Mouse (Mus musculus) forebrain, postnatal 0 days (tissue): ENCODE results near the gene Chrna1. TPM values are rescaled to one million over a fixed set of nuclear protein-coding genes. Genes with fewer than 3 reads are reported as not detected.

ENCODE experiments used
- ATAC-seq: fragments of 200-750 bp; cut with Nextera tagmentation; 2 replicates; pipeline ENCODE4 v1.8.0; 2017; ENCODE audit warnings: mild to moderate bottlenecking, moderate library complexity
- DNase-seq: peaks from one replicate; pipeline ENCODE4 v3.0.0-alpha.2; 2015
- H3K27ac ChIP-seq: fragments of 300-500 bp; sonication (generic); 2 replicates; pipeline ENCODE4 v1.5.1; 2014; ENCODE audit warnings: low read depth, mild to moderate bottlenecking, antibody characterized with exemption, low read length, moderate library complexity, mixed read lengths
- H3K27me3 ChIP-seq: fragments of 300-500 bp; sonication (generic); 2 replicates; pipeline ENCODE4 v1.6.1; 2014; ENCODE audit warnings: mild to moderate bottlenecking, low read length, mixed read lengths; ENCODE audit not compliant: insufficient read depth
- H3K36me3 ChIP-seq: fragments of 300-500 bp; sonication (generic); 2 replicates; pipeline ENCODE4 v1.6.1; 2014; ENCODE audit warnings: mild to moderate bottlenecking, moderate library complexity; ENCODE audit not compliant: insufficient read depth
- H3K4me1 ChIP-seq: fragments of 300-500 bp; sonication (generic); 2 replicates; pipeline ENCODE4 v1.6.1; 2014; ENCODE audit warnings: antibody characterized with exemption; ENCODE audit not compliant: insufficient read depth
- H3K4me2 ChIP-seq: fragments of 300-500 bp; sonication (generic); 2 replicates; pipeline ENCODE4 v1.6.1; 2014; ENCODE audit warnings: low read depth, mild to moderate bottlenecking, moderate library complexity
- H3K4me3 ChIP-seq: fragments of 300-500 bp; sonication (generic); 2 replicates; pipeline ENCODE4 v1.5.1; 2014; ENCODE audit warnings: low read depth, low read length, mixed read lengths
- H3K9ac ChIP-seq: fragments of 300-500 bp; sonication (generic); 2 replicates; pipeline ENCODE4 v1.6.1; 2014; ENCODE audit warnings: mild to moderate bottlenecking
- H3K9me3 ChIP-seq: fragments of 300-500 bp; sonication (generic); 2 replicates; pipeline ENCODE4 v1.6.1; 2016; ENCODE audit warnings: low read length
- CTCF ChIP-seq: sonication (generic); IDR thresholded peaks from 2 replicates; pipeline ENCODE4 v1.5.1; 2016; ENCODE audit warnings: antibody characterized with exemption, control low read depth, low read depth
- WGBS: fragments of 180-500 bp; shearing (Covaris S2); extraction: QIAGEN DNeasy Blood & Tissue Kit; methylation state at CpG from one replicate; pipeline ENCODE4 v1.1.7; 2014; 5-methylcytosine and 5-hydroxymethylcytosine counted together
- polyA plus RNA-seq: library from polyadenylated mRNA; unstranded; fragments of >200 nt; fragmentation: Nextera tagmentation; extraction: Ambion mirVana; gene quantifications from 2 replicates; pipeline ENCODE4 v1.2.1, GENCODE M21; 2015
- total RNA-seq: library from RNA; depleted of rRNA; stranded (reverse); fragments of >200 nt; gene quantifications from 2 replicates; pipeline ENCODE4 v1.2.3, GENCODE M21; 2014

The Chrna1 gene
- total and polyA plus RNA-seq, 2 experiments from 2014 or later, result 0.05 to 0.17 TPM

DNA sequence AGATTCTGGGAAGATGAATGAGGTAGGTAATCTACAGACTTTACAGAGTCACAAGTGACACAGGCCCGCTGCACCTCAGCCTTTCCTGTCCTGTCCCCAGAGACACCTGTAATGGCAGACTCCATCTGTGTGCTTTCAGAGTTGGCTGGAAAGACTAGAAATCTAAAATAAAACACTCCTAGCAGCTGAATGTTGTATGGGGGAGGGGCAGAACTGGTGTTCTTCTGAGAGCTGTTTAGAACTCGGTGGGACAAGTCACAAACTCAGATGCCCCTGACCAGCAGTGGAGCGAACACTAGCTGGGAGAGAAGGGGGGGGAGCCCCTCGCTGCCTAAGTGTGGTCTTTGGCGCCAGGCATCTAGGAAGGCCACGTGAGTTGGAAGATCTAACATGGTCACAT lies 8.2 kb downstream of the Chrna1 start:
- Histone ChIP-seq H3K4me3 (no peak overlapping the region), H3K9me3 (no peaks in the 10 kb centered on the region), H3K9ac (no peak overlapping the region), H3K27ac (no peak overlapping the region), H3K4me1 (0 out of 2 replicates have a peak, but pooled peaks cover 7% of the 10 kb centered on the region), H3K4me2 (no peak overlapping the region), H3K27me3 (no peaks in the 10 kb centered on the region), H3K36me3 (no peaks in the 10 kb centered on the region)
- ATAC-seq, result no peak
- no peak for TF ChIP-seq CTCF
- no peak for DNase-seq
- WGBS, result 70% methylated on average over 6 of the region's 6 CpGs

DNA sequence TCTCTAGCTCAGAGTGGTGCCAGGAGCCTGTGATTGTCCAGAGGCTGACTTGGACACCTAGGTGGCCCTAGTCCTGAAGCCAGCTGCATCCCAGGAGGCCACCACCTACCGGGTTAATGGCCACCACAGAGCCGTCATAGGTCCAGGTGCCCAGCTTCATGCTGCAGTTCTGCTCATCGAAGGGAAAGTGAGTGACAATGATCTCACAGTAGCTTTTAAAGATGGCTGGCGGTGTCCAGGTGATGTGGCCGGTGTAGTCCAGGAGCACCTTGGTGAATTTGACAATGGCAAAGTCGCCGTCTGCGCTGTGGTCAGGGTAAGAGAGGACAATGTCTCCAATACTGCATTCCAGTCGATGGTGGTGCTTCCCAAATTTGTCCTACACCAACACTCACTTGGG lies 8.8 kb downstream of the Chrna1 start:
- 94% methylated on average over 9 of the region's 9 CpGs for WGBS
- DNase-seq, result no peak
- no peak overlapping the region for H3K27ac ChIP-seq

DNA sequence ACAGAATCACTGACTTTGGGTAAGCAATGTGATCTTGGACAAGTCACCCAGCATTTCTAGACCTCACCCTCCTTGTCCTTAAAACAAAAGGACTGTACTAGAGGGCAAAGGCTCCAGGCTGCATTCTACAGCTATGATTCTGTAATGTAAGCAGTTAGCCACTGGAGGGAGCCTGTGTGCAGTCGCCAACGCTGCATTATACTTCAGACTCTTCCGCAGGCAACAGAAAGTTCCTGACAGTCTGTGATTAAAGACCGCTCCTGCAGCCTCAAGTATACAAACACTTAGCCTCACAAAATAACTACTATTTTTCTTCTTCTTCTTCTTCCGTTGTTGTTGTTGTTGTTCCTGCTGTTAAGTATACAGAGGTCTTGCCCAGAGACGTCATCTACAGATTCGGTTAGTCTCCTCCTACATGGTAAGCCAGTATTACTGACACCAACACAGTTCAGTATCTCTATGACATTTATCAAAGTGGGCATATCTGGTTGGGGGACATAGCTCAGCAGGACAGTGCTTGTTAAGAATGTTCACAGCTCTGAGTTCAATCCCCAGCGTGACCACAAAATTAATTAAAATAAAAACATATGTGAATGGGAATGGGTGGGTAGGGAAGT lies 13.0 kb downstream of the Chrna1 start:
- H3K36me3 ChIP-seq, result no peaks in the 10 kb centered on the region
- no peak overlapping the region for H3K9ac ChIP-seq
- H3K4me1 ChIP-seq, result 0 out of 2 replicates have a peak, but pooled peaks cover 16% of the 10 kb centered on the region
- no peak overlapping the region for H3K27ac ChIP-seq
- no peaks in the 10 kb centered on the region for H3K27me3 ChIP-seq
- 25% methylated on average over 8 of the region's 8 CpGs for WGBS
- no peaks in the 10 kb centered on the region for H3K9me3 ChIP-seq
- H3K4me3 ChIP-seq, result no peak overlapping the region
- peak; percentile 90 for TF ChIP-seq CTCF
- DNase-seq (peak; percentile 83), ATAC-seq (peak; percentile 72)
- H3K4me2 ChIP-seq, result peak overlapping the region; percentile 23

More for the DNA sequence above, 8.8 kb downstream of the Chrna1 start:
- Histone ChIP-seq H3K36me3 (no peaks in the 10 kb centered on the region), H3K27me3 (no peaks in the 10 kb centered on the region), H3K9me3 (no peaks in the 10 kb centered on the region), H3K4me1 (0 out of 2 replicates have a peak, but pooled peaks cover 11% of the 10 kb centered on the region), H3K4me2 (no peak overlapping the region), H3K4me3 (no peak overlapping the region), H3K9ac (no peak overlapping the region)
- no peak for TF ChIP-seq CTCF
- no peak for ATAC-seq

DNA sequence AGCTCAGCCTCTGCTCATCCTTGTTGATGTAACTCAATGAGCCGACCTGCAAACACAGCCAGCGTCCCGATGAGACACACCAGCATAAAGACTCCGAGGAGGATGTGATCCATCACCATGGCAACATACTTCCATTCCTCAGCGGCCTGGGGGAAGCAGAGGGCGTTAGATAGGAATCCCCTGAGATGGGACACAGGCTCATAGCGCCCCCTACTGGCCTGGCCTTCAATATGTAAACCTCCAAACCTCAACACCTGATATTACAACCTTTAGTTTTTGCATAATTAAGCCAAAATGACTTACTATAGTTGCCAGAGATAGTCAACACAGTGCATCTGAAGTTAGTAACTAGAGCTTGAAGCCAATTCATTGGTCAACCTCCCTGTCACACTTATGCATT lies 14.0 kb downstream of the Chrna1 start:
- peak; percentile 60 for DNase-seq
- H3K36me3 ChIP-seq, result no peaks in the 10 kb centered on the region
- H3K9me3 ChIP-seq, result no peaks in the 10 kb centered on the region
- no peak overlapping the region for H3K27ac ChIP-seq
- TF ChIP-seq CTCF, result peak; percentile 68
- no peaks in the 10 kb centered on the region for H3K27me3 ChIP-seq
- H3K9ac ChIP-seq, result no peak overlapping the region
- no peak overlapping the region for H3K4me3 ChIP-seq
- H3K4me1 ChIP-seq, result 0 out of 2 replicates have a peak, but pooled peaks cover 10% of the 10 kb centered on the region
- ATAC-seq, result peak; percentile 51
- no peak overlapping the region for H3K4me2 ChIP-seq
- 12% methylated on average over 7 of the region's 7 CpGs for WGBS

DNA sequence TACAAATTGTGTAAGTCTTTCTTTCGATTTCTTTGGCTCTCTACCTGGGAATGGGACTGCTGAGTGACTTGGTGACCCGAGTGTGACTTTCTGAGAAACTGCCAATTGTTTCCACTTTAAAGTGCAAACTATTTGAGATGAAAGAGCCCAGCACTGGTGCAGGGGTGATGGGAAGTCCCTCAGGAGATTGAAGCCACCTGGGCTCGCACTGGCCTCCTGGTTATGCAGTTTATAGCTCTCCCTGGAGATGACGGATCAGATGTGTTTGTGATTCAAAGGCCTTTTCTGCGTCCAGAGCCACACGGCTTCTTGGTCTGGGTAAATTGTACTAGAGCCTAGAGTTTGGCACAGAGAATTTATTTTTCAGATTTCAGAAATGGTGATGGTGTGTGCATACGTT lies 16.4 kb downstream of the Chrna1 start:
- H3K27ac ChIP-seq, result no peak overlapping the region
- TF ChIP-seq CTCF, result no peak
- H3K4me3 ChIP-seq, result no peak overlapping the region
- no peak overlapping the region for H3K4me2 ChIP-seq
- WGBS, result 82% methylated on average over 7 of the region's 7 CpGs
- 0 out of 2 replicates have a peak, but pooled peaks cover 10% of the 10 kb centered on the region for H3K4me1 ChIP-seq
- ATAC-seq (no peak), DNase-seq (no peak)
- H3K27me3 ChIP-seq, result no peaks in the 10 kb centered on the region
- no peaks in the 10 kb centered on the region for H3K36me3 ChIP-seq
- no peaks in the 10 kb centered on the region for H3K9me3 ChIP-seq
- H3K9ac ChIP-seq, result no peak overlapping the region

DNA sequence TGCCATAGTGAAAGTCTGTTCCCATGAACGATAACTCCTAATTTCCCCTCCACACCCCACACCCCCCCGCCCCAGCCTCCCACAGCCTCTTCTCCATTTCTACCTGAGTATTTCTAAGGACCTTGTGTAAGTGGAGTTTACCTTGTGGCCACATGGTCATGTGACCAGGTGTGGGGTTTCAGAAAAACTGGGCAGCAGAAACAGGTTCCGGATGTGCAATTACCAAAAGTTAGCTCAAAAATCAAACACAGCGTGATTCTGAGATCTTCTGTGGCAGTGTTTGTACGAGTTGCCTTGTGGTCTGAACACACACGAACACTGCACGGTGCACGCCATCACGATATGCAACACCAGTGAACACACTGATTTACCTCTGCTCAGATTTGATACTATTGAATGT lies 17.5 kb downstream of the Chrna1 start:
- Histone ChIP-seq H3K27ac (no peak overlapping the region), H3K36me3 (no peaks in the 10 kb centered on the region), H3K4me2 (no peak overlapping the region), H3K4me3 (no peak overlapping the region), H3K4me1 (0 out of 2 replicates have a peak, but pooled peaks cover 10% of the 10 kb centered on the region), H3K27me3 (no peaks in the 10 kb centered on the region), H3K9ac (no peak overlapping the region), H3K9me3 (no peaks in the 10 kb centered on the region)
- DNase-seq, result no peak
- no peak for TF ChIP-seq CTCF
- no peak for ATAC-seq
- 95% methylated on average over 9 of the region's 9 CpGs for WGBS

DNA sequence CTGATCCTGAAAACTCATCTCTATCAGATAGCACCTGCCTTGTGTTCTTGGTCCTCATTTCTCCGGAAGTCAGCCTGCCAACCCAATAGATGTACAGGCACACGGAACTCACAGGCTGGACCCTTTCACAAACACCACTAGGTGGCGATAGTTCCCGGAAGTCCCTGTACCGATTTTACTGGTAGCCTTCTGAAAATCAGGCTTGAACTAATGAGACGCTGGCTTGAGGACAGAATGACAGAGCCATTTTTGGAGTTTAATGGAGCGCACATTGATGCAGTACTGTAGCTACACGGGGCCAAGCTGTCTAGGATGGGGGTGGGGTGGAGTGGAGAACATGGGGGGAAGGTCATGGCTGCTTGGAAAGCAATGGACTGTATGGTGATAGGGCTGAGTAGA lies 18.5 kb downstream of the Chrna1 start:
- ATAC-seq (peak; percentile 72), DNase-seq (peak; percentile 80)
- Histone ChIP-seq H3K9ac (no peak overlapping the region), H3K36me3 (no peaks in the 10 kb centered on the region), H3K4me3 (peak overlapping the region; percentile 39), H3K4me2 (peak overlapping the region; percentile 64), H3K4me1 (0 out of 2 replicates have a peak, but pooled peaks cover 9% of the 10 kb centered on the region), H3K9me3 (no peaks in the 10 kb centered on the region), H3K27me3 (no peaks in the 10 kb centered on the region), H3K27ac (no peak overlapping the region)
- peak; percentile 81 for TF ChIP-seq CTCF
- 4% methylated on average over 8 of the region's 8 CpGs for WGBS
